Mouse (Mus musculus) layer of hippocampus, adult 8-10 months (tissue): Measurements from ENCODE around the gene Pi16. TPM values are rescaled to one million over a fixed set of nuclear protein-coding genes. Genes with fewer than 3 reads are reported as not detected.

Source experiments
- DNase-seq, 2 experiments: peaks; one replicate each; pipeline ENCODE4 v3.0.0; 2022; ENCODE audit warnings: low spot score in 2 of 2
- total RNA-seq, 4 experiments: library from RNA; stranded (reverse); gene quantifications; 2 replicates each; pipeline ENCODE4 v1.2.4; 2022

Pi16 gene
- total RNA-seq, 4 experiments from 2014 or later: 0.83 to 1.3 (median 1.1) TPM

- DNase-seq: no peak
Observed at GRCm38 (mm10) chr17:29303856-29304255, 13.6 kb upstream of the Pi16 start.

GRCm38 (mm10) chr17:29304376-29305057, 13.0 kb upstream of the Pi16 start:
- no peak for DNase-seq

GRCm38 (mm10) chr17:29305058-29305806, 12.2 kb upstream of the Pi16 start:
- DNase-seq: no peak

GRCm38 (mm10) chr17:29305871-29306270, 11.6 kb upstream of the Pi16 start:
- no peak for DNase-seq

- DNase-seq: no peak
Observed at GRCm38 (mm10) chr17:29310056-29310623, 7.3 kb upstream of the Pi16 start.

GRCm38 (mm10) chr17:29311602-29312001, 5.9 kb upstream of the Pi16 start:
- no peak for DNase-seq

GRCm38 (mm10) chr17:29312082-29312481, 5.4 kb upstream of the Pi16 start:
- no peak for DNase-seq

GRCm38 (mm10) chr17:29313300-29313699, 4.2 kb upstream of the Pi16 start:
- DNase-seq: no peak

GRCm38 (mm10) chr17:29315672-29316465, 1.6 kb upstream of the Pi16 start:
- no peak for DNase-seq

- no peak for DNase-seq
Observed at GRCm38 (mm10) chr17:29316891-29317290, 589 bp upstream of the Pi16 start.

- no peak for DNase-seq
Observed at GRCm38 (mm10) chr17:29318731-29319250, 1.3 kb downstream of the Pi16 start.

GRCm38 (mm10) chr17:29319476-29319875, 2.0 kb downstream of the Pi16 start:
- DNase-seq: no peak

- no peak for DNase-seq
Observed at GRCm38 (mm10) chr17:29319881-29320639, 2.6 kb downstream of the Pi16 start.

- DNase-seq: no peak
Observed at GRCm38 (mm10) chr17:29321765-29322602, 4.5 kb downstream of the Pi16 start.

- DNase-seq: no peak
Observed at GRCm38 (mm10) chr17:29322603-29322962, 5.1 kb downstream of the Pi16 start.

GRCm38 (mm10) chr17:29323625-29324024, 6.1 kb downstream of the Pi16 start:
- no peak for DNase-seq

GRCm38 (mm10) chr17:29325831-29326230, 8.4 kb downstream of the Pi16 start:
- DNase-seq: no peak

GRCm38 (mm10) chr17:29326531-29327529, 9.3 kb downstream of the Pi16 start:
- DNase-seq: no peak

- no peak for DNase-seq
Observed at GRCm38 (mm10) chr17:29327691-29328090, 10.2 kb downstream of the Pi16 start.
